Mouse (Mus musculus): Measurements from ENCODE around the gene Nol3. TPM values are rescaled to one million over a fixed set of nuclear protein-coding genes. Genes with fewer than 3 reads are reported as not detected.
A peak's percentile ranks its signal among the peaks of the same experiment; 100 is the strongest.

Gene Nol3
- polyA plus RNA-seq, 1 experiment from 2014 or later: 0.73 TPM

DNA sequence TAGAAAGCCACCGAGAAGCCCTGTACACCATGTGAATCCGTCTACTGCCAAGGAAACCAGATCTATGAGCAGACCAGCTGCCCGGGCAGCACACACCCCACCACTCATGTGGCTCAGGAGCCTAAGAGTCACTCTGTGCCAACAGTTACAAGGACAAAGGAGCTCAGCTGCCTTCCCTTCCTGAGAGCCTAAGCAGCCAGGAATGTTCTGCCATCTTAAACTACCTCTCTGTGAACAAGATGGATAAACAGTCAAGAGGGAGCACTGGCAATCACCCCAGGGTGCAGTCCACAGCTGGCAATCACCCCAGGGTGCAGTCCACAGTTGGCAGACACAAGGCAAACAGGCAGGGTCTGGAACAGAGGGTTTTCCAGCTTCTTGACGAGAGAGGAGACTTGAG is 42.0 kb downstream of the Nol3 start:
- peaks cover 32% of the 10 kb centered on the region for H3K36me3 ChIP-seq (ENCODE audit: inconsistent target)
- WGBS (ENCODE audit: missing documents): 96% methylated on average over 4 of the region's 4 CpGs

DNA sequence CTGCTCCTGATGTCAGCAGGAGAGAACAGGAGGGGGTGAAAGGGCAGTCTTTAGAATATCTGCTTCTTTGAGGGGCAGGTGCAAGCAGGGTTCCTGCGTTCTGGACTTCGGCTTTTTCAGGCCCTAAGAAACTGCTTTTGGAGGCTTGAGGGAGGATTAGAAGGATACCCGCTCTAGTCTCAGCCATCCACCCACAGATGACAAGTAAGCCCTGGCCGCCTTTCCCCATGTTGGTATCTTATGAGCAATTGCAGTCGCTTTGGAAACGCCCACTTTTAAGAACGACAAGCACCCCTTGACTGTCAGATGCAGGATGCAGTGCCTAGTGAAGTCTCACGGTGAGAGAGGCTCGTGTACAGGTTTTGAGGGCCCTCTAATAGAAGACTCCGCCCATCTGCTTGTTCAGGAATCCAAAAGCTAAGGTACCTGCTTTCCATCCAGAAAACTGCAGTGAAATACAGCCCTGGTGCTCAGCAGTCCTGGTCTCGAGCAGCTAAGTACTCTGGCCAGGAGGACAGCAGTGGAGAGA is 42.8 kb downstream of the Nol3 start:
- Histone ChIP-seq H3K27ac (no peak overlapping the region), H3K4me3 (ENCODE audit: inconsistent target) (no peak overlapping the region), H3K36me3 (ENCODE audit: inconsistent target) (peaks cover 27% of the 10 kb centered on the region), H3K79me2 (ENCODE audit: inconsistent target) (no peaks in the 10 kb centered on the region)
- 96% methylated on average over 11 of the region's 11 CpGs for WGBS (ENCODE audit: missing documents)

More for the DNA sequence above, 42.0 kb downstream of the Nol3 start:
- no peak overlapping the region for H3K27ac ChIP-seq
- no peaks in the 10 kb centered on the region for H3K79me2 ChIP-seq (ENCODE audit: inconsistent target)
- no peak overlapping the region for H3K4me3 ChIP-seq (ENCODE audit: inconsistent target)

- Histone ChIP-seq H3K36me3 (ENCODE audit: inconsistent target) (peaks cover 11% of the 10 kb centered on the region; the same call in 1 of the 2 replicates), H3K4me3 (ENCODE audit: inconsistent target) (no peak overlapping the region), H3K79me2 (ENCODE audit: inconsistent target) (peaks cover 23% of the 10 kb centered on the region), H3K27ac (no peak overlapping the region)
- WGBS (ENCODE audit: missing documents): 87% methylated on average over 4 of the region's 4 CpGs
Measured at GRCm38 (mm10) chr8:105323183-105323582, 47.2 kb downstream of the Nol3 start.

DNA sequence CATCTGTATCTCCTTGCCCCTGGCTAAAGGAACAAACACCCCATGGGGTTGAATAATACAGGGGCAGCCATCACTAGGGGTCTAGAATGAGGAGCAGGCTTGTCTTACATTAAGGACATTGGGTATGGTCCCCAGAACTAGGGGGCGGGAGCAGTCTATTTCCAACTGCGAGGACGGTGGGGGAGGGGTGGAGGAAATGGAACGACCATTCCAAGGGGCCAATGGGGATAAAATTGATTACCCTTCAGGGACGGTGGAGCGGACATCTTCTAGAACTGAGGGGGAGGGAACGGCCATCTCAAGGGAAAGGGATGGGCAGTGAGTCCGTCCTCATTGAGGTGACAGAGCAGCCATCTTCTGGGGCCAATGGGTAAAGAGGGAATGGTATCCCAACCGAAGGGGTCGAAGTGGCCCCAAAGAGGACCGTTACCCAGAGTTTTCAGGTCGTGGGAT is 49.7 kb downstream of the Nol3 start:
- Histone ChIP-seq H3K79me2 (ENCODE audit: inconsistent target) (peaks cover 30% of the 10 kb centered on the region), H3K4me3 (ENCODE audit: inconsistent target) (peak overlapping the region; percentile 92), H3K36me3 (ENCODE audit: inconsistent target) (peaks cover 34% of the 10 kb centered on the region; the same call in 1 of the 2 replicates), H3K27ac (peak overlapping the region; percentile 83)
- 1% methylated on average over 12 of the region's 12 CpGs for WGBS (ENCODE audit: missing documents)

GRCm38 (mm10) chr8:105326141-105326672 is 50.3 kb downstream of the Nol3 start, which contains the start of the genes Lrrc29 and Tmem208:
Lrrc29 (minus strand) TSS chr8:105326278.
Tmem208 (plus strand) TSS chr8:105326354.
- peak within 1 kb of the TSS; percentile 83 for H3K27ac ChIP-seq
- H3K79me2 ChIP-seq (ENCODE audit: inconsistent target): peaks cover 30% of the 10 kb centered on the region
- H3K4me3 ChIP-seq (ENCODE audit: inconsistent target): peak within 1 kb of the TSS; percentile 92
- H3K36me3 ChIP-seq (ENCODE audit: inconsistent target): peaks cover 39% of the 10 kb centered on the region
- WGBS (ENCODE audit: missing documents): 1% methylated on average over 36 of the region's 36 CpGs

GRCm38 (mm10) chr8:105326968-105327367 is 51.0 kb downstream of the Nol3 start:
- Histone ChIP-seq H3K27ac (peak overlapping the region; percentile 83), H3K4me3 (ENCODE audit: inconsistent target) (peak overlapping the region; percentile 92), H3K79me2 (ENCODE audit: inconsistent target) (peaks cover 30% of the 10 kb centered on the region), H3K36me3 (ENCODE audit: inconsistent target) (peaks cover 47% of the 10 kb centered on the region)
- 52% methylated on average over 6 of the region's 6 CpGs for WGBS (ENCODE audit: missing documents)

DNA sequence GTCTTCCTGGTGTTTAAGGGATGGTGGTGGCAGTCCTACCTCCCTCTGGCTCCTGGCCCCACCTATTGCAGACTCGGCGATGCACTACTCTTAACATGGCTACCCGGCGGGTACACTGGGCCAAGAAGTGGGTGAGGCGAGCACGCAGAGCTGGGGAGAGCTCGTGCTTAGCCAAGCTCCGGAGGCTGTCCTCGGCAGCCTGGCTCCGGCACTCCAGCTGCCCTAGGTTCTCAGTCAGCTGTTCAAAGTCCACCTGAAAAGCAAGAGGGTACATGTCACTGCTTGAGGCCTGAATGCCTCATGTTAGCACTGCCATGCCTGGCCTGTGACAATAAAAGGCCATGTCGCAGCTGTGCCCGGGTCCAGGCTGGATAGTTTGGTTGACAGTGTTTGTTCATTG is 54.4 kb downstream of the Nol3 start:
- no peak overlapping the region for H3K4me3 ChIP-seq (ENCODE audit: inconsistent target)
- H3K79me2 ChIP-seq (ENCODE audit: inconsistent target): peaks cover 29% of the 10 kb centered on the region
- H3K36me3 ChIP-seq (ENCODE audit: inconsistent target): peaks cover 61% of the 10 kb centered on the region
- WGBS (ENCODE audit: missing documents): 96% methylated on average over 12 of the region's 12 CpGs
- no peak overlapping the region for H3K27ac ChIP-seq

- H3K79me2 ChIP-seq (ENCODE audit: inconsistent target): peaks cover 24% of the 10 kb centered on the region
- 96% methylated on average over 20 of the region's 22 CpGs for WGBS (ENCODE audit: missing documents)
- H3K36me3 ChIP-seq (ENCODE audit: inconsistent target): peaks cover 73% of the 10 kb centered on the region
- no peak overlapping the region for H3K4me3 ChIP-seq (ENCODE audit: inconsistent target)
- H3K27ac ChIP-seq: no peak overlapping the region
Measured at GRCm38 (mm10) chr8:105331469-105331868, 55.5 kb downstream of the Nol3 start.

Other genes starting within 250 kb of the Nol3 start
- not detected in 3 replicates for gene Ces3a, start 227.5 kb upstream of the Nol3 start, polyA plus RNA-seq (2018)
- not detected in 3 replicates for gene Ces3b, start 192.4 kb upstream of the Nol3 start, polyA plus RNA-seq (2018)
- not detected in 3 replicates for gene Ces4a, start 144.3 kb upstream of the Nol3 start, polyA plus RNA-seq (2018)
- 59.1 to 125 TPM (median 65.1 TPM) in 3 replicates for gene Cbfb, start 105.5 kb upstream of the Nol3 start, polyA plus RNA-seq (2018)
- gene D230025D16Rik, start 51.0 kb upstream of the Nol3 start, polyA plus RNA-seq (2018): 15.2 to 26.7 TPM (median 16.3 TPM) in 3 replicates
- 1.8 to 2.8 TPM (median 2.4 TPM) in 3 replicates for gene B3gnt9, start 21.0 kb upstream of the Nol3 start, polyA plus RNA-seq (2018)
- 8.4 to 20.0 TPM (median 19.9 TPM) in 3 replicates for gene Tradd, start 11.5 kb upstream of the Nol3 start, polyA plus RNA-seq (2018)
- gene Fbxl8, start 11.5 kb upstream of the Nol3 start, polyA plus RNA-seq (2018): 2.1 to 7.5 TPM (median 3.9 TPM) in 3 replicates
- gene Hsf4, start 6.3 kb upstream of the Nol3 start, polyA plus RNA-seq (2018): 2.9 to 8.0 TPM (median 3.4 TPM) in 3 replicates
- 0.79 to 3.9 TPM (median 1.5 TPM) in 3 replicates for gene 4931428F04Rik, start 13.7 kb downstream of the Nol3 start, polyA plus RNA-seq (2018)
- gene Exoc3l, start 20.0 kb downstream of the Nol3 start, polyA plus RNA-seq (2018): 0.19 to 0.32 TPM in 2 of 3 replicates, not detected in the other
- gene E2f4, start 21.5 kb downstream of the Nol3 start, polyA plus RNA-seq (2018): 30.2 to 47.0 TPM (median 34.1 TPM) in 3 replicates
- 0.29 to 0.43 TPM (median 0.33 TPM) in 3 replicates for gene Elmo3, start 29.5 kb downstream of the Nol3 start, polyA plus RNA-seq (2018)
- 0.63 to 1.4 TPM (median 0.77 TPM) in 3 replicates for gene Lrrc29, start 50.1 kb downstream of the Nol3 start, polyA plus RNA-seq (2018)
- 19.5 to 78.9 TPM (median 58.8 TPM) in 3 replicates for gene Tmem208, start 50.2 kb downstream of the Nol3 start, polyA plus RNA-seq (2018)
- 5.6 to 17.0 TPM (median 9.8 TPM) in 3 replicates for gene Fhod1, start 71.8 kb downstream of the Nol3 start, polyA plus RNA-seq (2018)
- gene Slc9a5, start 72.7 kb downstream of the Nol3 start, polyA plus RNA-seq (2018): 0.36 to 0.94 TPM (median 0.36 TPM) in 3 replicates
- gene Plekhg4, start 97.1 kb downstream of the Nol3 start, polyA plus RNA-seq (2018): not detected in 3 replicates
- not detected in 3 replicates for gene Kctd19, start 137.4 kb downstream of the Nol3 start, polyA plus RNA-seq (2018)
- gene Lrrc36, start 137.4 kb downstream of the Nol3 start, polyA plus RNA-seq (2018): 0.13 TPM in 1 of 3 replicates, not detected in the others
- 0.20 to 1.0 TPM (median 0.49 TPM) in 3 replicates for gene Tppp3, start 195.4 kb downstream of the Nol3 start, polyA plus RNA-seq (2018)
- gene Zdhhc1, start 220.8 kb downstream of the Nol3 start, polyA plus RNA-seq (2018): 6.8 to 10.0 TPM (median 7.3 TPM) in 3 replicates
- not detected in 3 replicates for gene Hsd11b2, start 242.6 kb downstream of the Nol3 start, polyA plus RNA-seq (2018)

Measured in macrophage (primary cell).